Mouse (Mus musculus) frontal cortex, adult 2 months (tissue): ENCODE measurements around the gene Atad2b. TPM values are rescaled to one million over a fixed set of nuclear protein-coding genes. Genes with fewer than 3 reads are reported as not detected.

Source experiments
- DNase-seq, 2 experiments: peaks; one replicate each; pipeline ENCODE4 v3.0.0; 2022; ENCODE audit warnings: low spot score in 1 of 2; ENCODE audit errors: extremely low spot score in 1 of 2
- polyA plus RNA-seq: library from polyadenylated mRNA; depleted of rRNA; stranded (reverse); fragments of >200 nt; gene quantifications from 2 replicates; pipeline ENCODE4 v1.2.3, GENCODE M21; 2012; rRNA removed

Gene Atad2b
- polyA plus RNA-seq, 1 experiment = 12.1 TPM

- DNase-seq = no peak
These were observed 150.4 kb downstream of the Atad2b start for GRCm38 (mm10) chr12:5067590-5067989.

GRCm38 (mm10) chr12:5070131-5070530, 153.0 kb downstream of the Atad2b start:
- peak; percentile 52 to 64 for DNase-seq

- peak; percentile 44 to 65 for DNase-seq
These were observed 156.0 kb downstream of the Atad2b start for GRCm38 (mm10) chr12:5073191-5073590.

GRCm38 (mm10) chr12:5081480-5081879, 164.3 kb downstream of the Atad2b start:
- no peak for DNase-seq

- DNase-seq = no peak
These were observed 167.6 kb downstream of the Atad2b start for GRCm38 (mm10) chr12:5084714-5085113.

GRCm38 (mm10) chr12:5087787-5088519, 170.8 kb downstream of the Atad2b start:
- peak; percentile 35 to 74 for DNase-seq

GRCm38 (mm10) chr12:5088639-5089038, 171.5 kb downstream of the Atad2b start:
- no peak for DNase-seq

Other genes starting within 250 kb of the Atad2b start
- 3.9 and 5.1 TPM in 2 replicates for gene Fam228a, start 178.9 kb upstream of the Atad2b start, polyA plus RNA-seq
- gene Pfn4, start 148.3 kb upstream of the Atad2b start, polyA plus RNA-seq = 12.0 and 14.4 TPM in 2 replicates
- gene Fam228b, start 148.1 kb upstream of the Atad2b start, polyA plus RNA-seq = 7.3 and 8.5 TPM in 2 replicates
- 94.2 and 94.4 TPM in 2 replicates for gene Sf3b6, start 99.8 kb upstream of the Atad2b start, polyA plus RNA-seq
- gene Fkbp1b, start 75.8 kb upstream of the Atad2b start, polyA plus RNA-seq = 97.3 and 112 TPM in 2 replicates
- 9.5 and 10.8 TPM in 2 replicates for gene Wdcp, start 74.0 kb upstream of the Atad2b start, polyA plus RNA-seq
- 2.4 and 2.6 TPM in 2 replicates for gene Mfsd2b, start 43.0 kb upstream of the Atad2b start, polyA plus RNA-seq
- 21.6 and 26.3 TPM in 2 replicates for gene Ubxn2a, start 9.6 kb upstream of the Atad2b start, polyA plus RNA-seq